Mouse (Mus musculus) liver, adult 2 months (tissue): ENCODE data around the gene Pdia3.

Experiments used
- CTCF ChIP-seq: fragments of 200-500 bp; IDR thresholded peaks from 2 replicates; pipeline ENCODE4 v1.5.1; 2011; ENCODE audit warnings: low read depth, low read length, control low read depth
- POLR2A ChIP-seq: fragments of 200-500 bp; IDR thresholded peaks from 2 replicates; pipeline ENCODE4 v1.6.1; 2011; ENCODE audit warnings: low read length, control low read depth; ENCODE audit not compliant: insufficient read depth; ENCODE audit errors: extremely low read depth

DNA sequence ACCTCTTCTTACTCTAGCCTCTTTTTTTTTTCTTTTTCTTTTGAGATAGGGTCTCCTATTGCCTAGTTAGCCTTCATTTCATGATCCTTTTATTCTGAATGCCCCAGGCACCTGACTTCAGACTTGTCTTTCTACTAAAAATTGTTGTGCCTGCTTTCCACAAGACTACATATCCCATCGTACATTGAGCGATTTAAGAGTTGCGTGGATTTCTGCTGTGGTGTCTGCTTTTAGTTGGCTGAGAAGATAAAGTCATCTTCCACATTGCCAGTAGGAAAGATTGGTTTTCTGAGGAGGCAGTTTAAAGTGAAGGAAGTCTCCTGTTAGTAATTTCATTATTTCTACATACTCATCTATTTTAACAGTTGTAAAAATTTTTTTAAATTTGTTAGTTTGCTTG lies 2.0 kb downstream of the Pdia3 start:
- TF ChIP-seq POLR2A (no peak), CTCF (no peak)
